Mouse (Mus musculus) midbrain, postnatal 0 days (tissue): ENCODE results near the gene Aox1. TPM values are rescaled to one million over a fixed set of nuclear protein-coding genes. Genes with fewer than 3 reads are reported as not detected.

Source experiments
- ATAC-seq: fragments of 200-750 bp; cut with Nextera tagmentation; 2 replicates; pipeline ENCODE4 v1.8.0; 2017; ENCODE audit warnings: moderate number of reproducible peaks, mild to moderate bottlenecking, moderate TSS enrichment, moderate library complexity; ENCODE audit not compliant: low FRiP score
- DNase-seq: peaks from one replicate; pipeline ENCODE4 v3.0.0-alpha.2; 2015; ENCODE audit warnings: low spot score
- H3K27ac ChIP-seq: fragments of 300-500 bp; sonication (generic); 2 replicates; pipeline ENCODE4 v1.5.1; 2014; ENCODE audit warnings: low read depth, mild to moderate bottlenecking, low read length, mixed read lengths
- H3K27me3 ChIP-seq: fragments of 300-500 bp; sonication (generic); 2 replicates; pipeline ENCODE4 v1.6.1; 2014; ENCODE audit warnings: low read length, control low read depth, mixed read lengths; ENCODE audit not compliant: insufficient read depth
- H3K36me3 ChIP-seq: fragments of 300-500 bp; sonication (generic); 2 replicates; pipeline ENCODE4 v1.6.1; 2014; ENCODE audit warnings: low read length, control low read depth, mixed read lengths; ENCODE audit not compliant: insufficient read depth
- H3K4me1 ChIP-seq: fragments of 300-500 bp; sonication (generic); 2 replicates; pipeline ENCODE4 v1.6.1; 2014; ENCODE audit warnings: mild to moderate bottlenecking, control low read depth, antibody characterized with exemption, low read length, mixed read lengths; ENCODE audit not compliant: insufficient read depth
- H3K4me2 ChIP-seq: fragments of 300-500 bp; sonication (generic); 2 replicates; pipeline ENCODE4 v1.6.1; 2014; ENCODE audit warnings: low read depth, mild to moderate bottlenecking, low read length, mixed read lengths; ENCODE audit not compliant: poor library complexity, severe bottlenecking
- H3K4me3 ChIP-seq: fragments of 300-500 bp; sonication (generic); 2 replicates; pipeline ENCODE4 v1.5.1; 2014; ENCODE audit warnings: low read depth, mild to moderate bottlenecking, low read length, moderate library complexity
- H3K9ac ChIP-seq: fragments of 300-500 bp; sonication (generic); replicated peaks from 2 replicates; pipeline ENCODE4 v1.6.1; 2014; ENCODE audit warnings: mild to moderate bottlenecking, low read length, moderate library complexity, mixed read lengths; ENCODE audit not compliant: poor library complexity, severe bottlenecking
- H3K9me3 ChIP-seq: fragments of 300-500 bp; sonication (generic); 2 replicates; pipeline ENCODE4 v1.6.1; 2016; ENCODE audit warnings: low read length, control low read depth
- CTCF ChIP-seq: IDR thresholded peaks from 2 replicates; pipeline ENCODE4 v1.5.1; 2016; ENCODE audit warnings: antibody characterized with exemption, mild to moderate bottlenecking
- WGBS: fragments of 180-500 bp; shearing (Covaris S2); extraction: QIAGEN DNeasy Blood & Tissue Kit; methylation state at CpG from one replicate; pipeline ENCODE4 v1.1.7; 2014; 5-methylcytosine and 5-hydroxymethylcytosine counted together
- polyA plus RNA-seq: library from polyadenylated mRNA; unstranded; fragments of >200 nt; fragmentation: Nextera tagmentation; extraction: Ambion mirVana; gene quantifications from 2 replicates; pipeline ENCODE4 v1.2.1, GENCODE M21; 2015
- total RNA-seq: library from RNA; depleted of rRNA; stranded (reverse); fragments of >200 nt; gene quantifications from 2 replicates; pipeline ENCODE4 v1.2.3, GENCODE M21; 2014

Aox1 gene
- total and polyA plus RNA-seq, 2 experiments from 2014 or later, result 0.30 to 0.60 TPM

DNA sequence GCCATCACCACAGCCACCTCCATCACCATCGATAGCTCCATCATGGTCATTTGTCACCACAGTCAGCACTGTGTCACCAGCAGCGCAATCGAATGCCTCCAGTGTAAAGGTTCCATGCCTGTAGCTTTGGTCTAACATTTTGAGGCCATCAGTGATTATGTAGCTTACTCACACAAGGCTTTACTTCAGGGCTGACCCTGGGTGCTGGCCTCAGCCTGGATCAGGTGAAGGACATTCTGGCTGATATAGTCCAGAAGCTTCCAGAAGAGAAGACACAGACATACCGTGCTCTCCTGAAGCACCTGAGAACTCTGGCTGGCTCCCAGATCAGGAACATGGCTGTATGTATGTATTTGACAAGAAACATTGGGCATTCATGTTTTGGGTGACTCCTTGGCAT, 29.1 kb downstream of the Aox1 start:
- H3K27me3 ChIP-seq, result no peaks in the 10 kb centered on the region
- no peaks in the 10 kb centered on the region for H3K4me1 ChIP-seq
- H3K36me3 ChIP-seq, result no peaks in the 10 kb centered on the region
- no peaks in the 10 kb centered on the region for H3K9me3 ChIP-seq
- no peak overlapping the region for H3K9ac ChIP-seq
- DNase-seq (no peak), ATAC-seq (no peak)
- no peak overlapping the region for H3K4me2 ChIP-seq
- no peak for TF ChIP-seq CTCF
- WGBS, result 98% methylated on average over 4 of the region's 4 CpGs
- H3K27ac ChIP-seq, result no peak overlapping the region
- H3K4me3 ChIP-seq, result no peak overlapping the region

GRCm38 (mm10) chr1:58062131-58062530, 32.4 kb downstream of the Aox1 start:
- no peaks in the 10 kb centered on the region for H3K9me3 ChIP-seq
- DNase-seq, result no peak
- H3K36me3 ChIP-seq, result no peaks in the 10 kb centered on the region
- 92% methylated on average over 7 of the region's 7 CpGs for WGBS
- no peaks in the 10 kb centered on the region for H3K27me3 ChIP-seq
- TF ChIP-seq CTCF, result no peak
- no peak overlapping the region for H3K27ac ChIP-seq
- no peak overlapping the region for H3K4me3 ChIP-seq
- no peak overlapping the region for H3K4me2 ChIP-seq
- H3K9ac ChIP-seq, result no peak overlapping the region
- ATAC-seq, result no peak
- H3K4me1 ChIP-seq, result no peaks in the 10 kb centered on the region

DNA sequence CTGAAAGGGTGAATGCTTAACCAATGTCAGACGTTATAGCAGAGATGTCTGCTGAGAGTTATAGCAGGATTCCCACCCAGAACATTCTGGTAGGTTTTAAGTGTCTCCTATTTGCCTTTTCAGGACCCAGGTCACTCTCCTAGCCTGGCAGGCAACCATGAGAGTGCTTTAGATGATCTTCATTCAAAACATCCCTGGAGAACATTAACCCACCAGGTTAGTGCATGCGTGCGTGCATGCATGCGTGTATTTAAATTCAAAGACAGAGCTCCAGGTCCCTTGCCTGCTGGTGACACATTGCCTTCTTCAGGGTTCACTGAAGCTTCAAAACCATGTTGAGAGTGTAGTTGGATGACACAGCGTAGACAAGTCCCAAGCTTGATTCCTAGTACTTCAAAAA, 35.4 kb downstream of the Aox1 start:
- Histone ChIP-seq H3K27ac (no peak overlapping the region), H3K4me3 (no peak overlapping the region), H3K9me3 (no peaks in the 10 kb centered on the region), H3K4me2 (no peak overlapping the region), H3K27me3 (no peaks in the 10 kb centered on the region), H3K36me3 (no peaks in the 10 kb centered on the region), H3K9ac (no peak overlapping the region), H3K4me1 (no peaks in the 10 kb centered on the region)
- WGBS, result 90% methylated on average over 5 of the region's 5 CpGs
- ATAC-seq, result no peak
- no peak for DNase-seq
- no peak for TF ChIP-seq CTCF

GRCm38 (mm10) chr1:58065606-58066005, 35.9 kb downstream of the Aox1 start:
- no peak for DNase-seq
- Histone ChIP-seq H3K4me1 (no peaks in the 10 kb centered on the region), H3K27me3 (no peaks in the 10 kb centered on the region), H3K27ac (no peak overlapping the region), H3K9me3 (no peaks in the 10 kb centered on the region), H3K36me3 (no peaks in the 10 kb centered on the region), H3K9ac (no peak overlapping the region), H3K4me2 (no peak overlapping the region), H3K4me3 (no peak overlapping the region)
- 75% methylated on average over 3 of the region's 3 CpGs for WGBS
- no peak for TF ChIP-seq CTCF
- no peak for ATAC-seq

DNA sequence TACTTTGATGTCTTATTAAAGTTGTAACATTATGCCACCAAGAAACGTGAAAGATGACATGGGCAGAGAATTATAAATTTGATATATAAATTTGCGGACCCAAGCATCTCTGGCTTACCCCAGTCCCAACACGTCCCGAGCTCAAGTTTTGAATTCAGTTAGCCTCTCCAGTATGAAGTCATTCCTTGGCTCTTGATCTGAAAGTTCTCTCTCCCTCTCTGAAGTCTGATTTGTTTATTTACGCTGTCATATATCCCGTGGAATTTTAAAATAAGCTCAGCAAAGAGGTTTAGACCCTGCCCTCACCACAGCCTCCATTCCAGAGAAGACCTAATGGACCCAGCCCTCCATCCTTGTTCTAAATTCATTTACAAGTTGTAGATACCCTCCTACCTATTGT, 39.5 kb downstream of the Aox1 start:
- TF ChIP-seq CTCF, result no peak
- whole genome bisulfite sequencing, result 89% methylated on average over 6 of the region's 6 CpGs

GRCm38 (mm10) chr1:58070091-58070490, 40.4 kb downstream of the Aox1 start:
- H3K4me3 ChIP-seq, result no peak overlapping the region
- 80% methylated on average over 11 of the region's 11 CpGs for WGBS
- ATAC-seq (0 out of 2 replicates have a peak, but pooled peaks have one; percentile 28), DNase-seq (peak; percentile 31)
- no peaks in the 10 kb centered on the region for H3K27me3 ChIP-seq
- H3K4me2 ChIP-seq, result no peak overlapping the region
- no peaks in the 10 kb centered on the region for H3K4me1 ChIP-seq
- no peak overlapping the region for H3K27ac ChIP-seq
- no peak overlapping the region for H3K9ac ChIP-seq
- TF ChIP-seq CTCF, result no peak
- no peaks in the 10 kb centered on the region for H3K36me3 ChIP-seq
- H3K9me3 ChIP-seq, result no peaks in the 10 kb centered on the region

More for the DNA sequence above, 39.5 kb downstream of the Aox1 start:
- H3K9ac ChIP-seq, result no peak overlapping the region
- no peaks in the 10 kb centered on the region for H3K36me3 ChIP-seq
- H3K4me1 ChIP-seq, result no peaks in the 10 kb centered on the region
- H3K4me2 ChIP-seq, result no peak overlapping the region
- DNase-seq, result no peak
- ATAC-seq, result no peak
- no peaks in the 10 kb centered on the region for H3K9me3 ChIP-seq
- H3K4me3 ChIP-seq, result no peak overlapping the region
- H3K27me3 ChIP-seq, result no peaks in the 10 kb centered on the region
- H3K27ac ChIP-seq, result no peak overlapping the region
